Mouse (Mus musculus) Patski (cell line): ENCODE measurements at regions not wholly inside any gene's neighbourhood (a gene's known extent, or its start where the extent isn't known, plus 50 kb on each side); places are given as distances from the start of the nearest gene placed in this dataset.

Source experiments
- ATAC-seq: fragments of 100-300 bp; one replicate; pipeline ENCODE4 v1.8.0; 2021
- CTCF ChIA-PET: fragments of 350-600 bp; sonication (Branson Sonifier 250); formaldehyde crosslinking; loops from one replicate; lab custom pipeline; 2022; ENCODE audit warnings: inconsistent platforms; lab: Charles Lee
- POLR2A ChIA-PET: fragments of 350-600 bp; sonication (Branson Sonifier 250); formaldehyde crosslinking; loops from one replicate; lab custom pipeline; 2022; ENCODE audit warnings: antibody characterized with exemption, inconsistent platforms; lab: Charles Lee
- DNase-seq: peaks from one replicate; pipeline ENCODE4 v3.0.0-alpha.2; 2011; ENCODE audit warnings: low read depth, low spot score
- H3K27me3 ChIP-seq: fragments of 371-371 bp; one replicate; pipeline ENCODE4 v1.5.1; 2021
- CTCF ChIP-seq: fragments of 100-300 bp; IDR thresholded peaks from one replicate; pipeline ENCODE4 v1.5.1; 2021
- in situ Hi-C: fragments of 300-500 bp; cut with MboI; formaldehyde crosslinking; loops from 3 replicates; pipeline ENCODE4 v1.11.1; 2018; ENCODE audit warnings: low pct_unique_long_range_greater_than_20kb, mixed read lengths

- POLR2A ChIA-PET = interaction anchor here (0.8 kb wide), 1 partner anchor 52 kb away, joined by 4 read pairs; no protein-coding TSS in a partner anchor
- CTCF ChIA-PET = interaction anchor here (1.2 to 1.5 kb wide), 2 partner anchors 9 to 13 kb away, joined by 3 to 4 read pairs; no protein-coding TSS in a partner anchor
- TF ChIP-seq CTCF = no peak
- ATAC-seq = no peak
- no peaks in the 10 kb centered on the region for H3K27me3 ChIP-seq
- in situ Hi-C loops = no loop called here
- DNase-seq = no peak
Measured at GRCm38 (mm10) chr3:21549671-21550070, 526.8 kb upstream of the Tbl1xr1 start.

- ChIA-PET POLR2A (no interaction called here), CTCF (interaction anchor here (1.4 to 2.0 kb wide), 2 partner anchors 10 to 12 kb away, joined by 4 read pairs; no protein-coding TSS in a partner anchor)
- no peak for TF ChIP-seq CTCF
- no peaks in the 10 kb centered on the region for H3K27me3 ChIP-seq
- ATAC-seq (no peak), DNase-seq (peak; percentile 43)
- in situ Hi-C loops = no loop called here
Measured at GRCm38 (mm10) chr3:21553159-21553758, 523.2 kb upstream of the Tbl1xr1 start.

GRCm38 (mm10) chr3:21553859-21554258 lies 522.6 kb upstream of the Tbl1xr1 start:
- in situ Hi-C loops = no loop called here
- POLR2A ChIA-PET = no interaction called here
- ATAC-seq (no peak), DNase-seq (no peak)
- no peak for TF ChIP-seq CTCF
- CTCF ChIA-PET = interaction anchor here (1.4 to 2.0 kb wide), 2 partner anchors 9 to 11 kb away, joined by 4 read pairs; no protein-coding TSS in a partner anchor
- H3K27me3 ChIP-seq = no peaks in the 10 kb centered on the region

GRCm38 (mm10) chr3:21557963-21558441 lies 518.5 kb upstream of the Tbl1xr1 start:
- DNase-seq (peak; percentile 34), ATAC-seq (no peak)
- no peaks in the 10 kb centered on the region for H3K27me3 ChIP-seq
- ChIA-PET POLR2A (no interaction called here), CTCF (interaction anchor here (1.2 kb wide), 1 partner anchor 9 kb away, joined by 4 read pairs; no protein-coding TSS in a partner anchor)
- in situ Hi-C loops = no loop called here
- no peak for TF ChIP-seq CTCF

GRCm38 (mm10) chr3:21562771-21563312 lies 513.6 kb upstream of the Tbl1xr1 start:
- in situ Hi-C loops = loop anchor here (5.0 kb wide), 3 partner anchors 254 to 529 kb away; no protein-coding TSS in a partner anchor
- POLR2A ChIA-PET = no interaction called here
- ATAC-seq (peak; percentile 3), DNase-seq (peak; percentile 42)
- no peaks in the 10 kb centered on the region for H3K27me3 ChIP-seq
- no peak for TF ChIP-seq CTCF
- CTCF ChIA-PET = interaction anchor here (0.9 to 1.3 kb wide), 3 partner anchors 9 to 64 kb away, joined by 3 to 4 read pairs (median 4); no protein-coding TSS in a partner anchor

GRCm38 (mm10) chr3:21563454-21563853 lies 513.0 kb upstream of the Tbl1xr1 start:
- ATAC-seq (peak; percentile 86), DNase-seq (peak; percentile 98)
- H3K27me3 ChIP-seq = no peaks in the 10 kb centered on the region
- CTCF ChIA-PET = interaction anchor here (0.9 to 1.1 kb wide), 2 partner anchors 9 to 65 kb away, joined by 4 read pairs; no protein-coding TSS in a partner anchor
- POLR2A ChIA-PET = no interaction called here
- in situ Hi-C loops = loop anchor here (5.0 kb wide), 3 partner anchors 254 to 529 kb away; no protein-coding TSS in a partner anchor
- no peak for TF ChIP-seq CTCF

- peak; percentile 74 for DNase-seq
- TF ChIP-seq CTCF = no peak
- ChIA-PET POLR2A (interaction anchor here (0.6 to 1.3 kb wide), 4 partner anchors 19 to 370 kb away, joined by 3 to 6 read pairs (median 4); no protein-coding TSS in a partner anchor), CTCF (interaction anchor here (0.8 to 1.9 kb wide), 6 partner anchors 11 to 236 kb away, joined by 3 to 8 read pairs (median 4); no protein-coding TSS in a partner anchor)
- peak; percentile 58 for ATAC-seq
- in situ Hi-C loops = loop anchor here (5.0 kb wide), 3 partner anchors 253 to 528 kb away; no protein-coding TSS in a partner anchor
- no peaks in the 10 kb centered on the region for H3K27me3 ChIP-seq
Measured at GRCm38 (mm10) chr3:21564211-21564781, 512.2 kb upstream of the Tbl1xr1 start.

- peak; percentile 22 for TF ChIP-seq CTCF
- in situ Hi-C loops = loop anchor here (5.0 kb wide), 4 partner anchors 252 to 908 kb away; no protein-coding TSS in a partner anchor
- CTCF ChIA-PET = interaction anchor here (0.8 to 1.9 kb wide), 7 partner anchors 12 to 236 kb away, joined by 3 to 8 read pairs (median 4); no protein-coding TSS in a partner anchor
- H3K27me3 ChIP-seq = no peaks in the 10 kb centered on the region
- POLR2A ChIA-PET = interaction anchor here (0.6 to 1.3 kb wide), 4 partner anchors 9 to 370 kb away, joined by 3 to 6 read pairs (median 4); no protein-coding TSS in a partner anchor
- DNase-seq (peak; percentile 31), ATAC-seq (no peak)
Measured at GRCm38 (mm10) chr3:21564847-21565485, 511.5 kb upstream of the Tbl1xr1 start.

- in situ Hi-C loops = loop anchor here (5.0 kb wide), 1 partner anchor 912 kb away; no protein-coding TSS in a partner anchor
- ChIA-PET POLR2A (no interaction called here), CTCF (interaction anchor here (0.6 kb wide), 1 partner anchor 584 kb away, joined by 3 read pairs; no protein-coding TSS in a partner anchor)
- TF ChIP-seq CTCF = no peak
- ATAC-seq = peak; percentile 77
- H3K27me3 ChIP-seq = no peaks in the 10 kb centered on the region
- DNase-seq = peak; percentile 73
Measured at GRCm38 (mm10) chr3:21569721-21570120, 506.7 kb upstream of the Tbl1xr1 start.
